Comparison of ENCODE assay signal across 11 mouse cellular contexts in the genomic region with DNA sequence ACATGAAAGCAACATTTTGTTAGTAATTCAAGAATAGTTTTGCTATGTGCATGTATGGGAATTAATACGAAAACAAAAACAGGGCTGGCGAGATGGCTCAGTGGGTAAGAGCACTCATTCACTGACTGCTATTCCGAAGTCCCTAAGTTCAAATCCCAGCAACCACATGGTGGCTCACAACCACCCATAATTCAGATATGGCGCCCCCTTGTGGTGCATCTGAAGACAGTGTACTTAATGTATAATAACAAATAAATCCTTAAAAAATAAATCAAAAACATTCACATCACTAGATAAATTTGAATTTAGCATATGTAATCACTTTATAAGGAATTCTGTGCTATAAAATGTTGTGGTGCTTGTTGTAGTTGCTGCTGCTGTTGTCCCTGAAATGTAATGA.
DNase-seq lines count a peak whose midpoint lies in the region; ATAC-seq lines count a peak whose summit lies in the region.
"Had no signal": no experiment of that assay in that cellular context is flagged by ENCODE, and none has a peak within 500 bp of the region (broad histone marks: within the 10 kb centered on the region; RNA-seq: fewer than 3 reads in every experiment).

No protein-coding gene starts in this region.

- H3K27me3 ChIP-seq in kidney, embryonic 15.5 days: no peaks in the 10 kb centered on the region
- no peaks in the 10 kb centered on the region for H3K27me3 ChIP-seq in kidney, embryonic 16.5 days (ENCODE audit: insufficient read depth, low read length)
- H3K27me3 ChIP-seq: forebrain, embryonic 12.5 days; heart, embryonic 13.5 days had no signal

- H3K4me1 ChIP-seq in kidney, embryonic 15.5 days: peaks cover 5% of the 10 kb centered on the region; the same call in 1 of the 2 replicates
- no peaks in the 10 kb centered on the region; the same call in 1 of the 2 replicates for H3K4me1 ChIP-seq in kidney, embryonic 16.5 days (ENCODE audit: insufficient read depth, low read length)
- H3K4me1 ChIP-seq: forebrain, embryonic 12.5 days had no signal

- peak overlapping the region; percentile 79; the same call in 1 of the 2 replicates for H3K27ac ChIP-seq in kidney, embryonic 15.5 days
- H3K27ac ChIP-seq in kidney, embryonic 16.5 days (ENCODE audit: low read length): no peak overlapping the region
- H3K27ac ChIP-seq: forebrain, embryonic 12.5 days had no signal

- WGBS in kidney, embryonic 15.5 days: 80% methylated on average over 4 of the region's 4 CpGs
- 73% methylated on average over 4 of the region's 4 CpGs for WGBS in kidney, embryonic 16.5 days

- H3K36me3 ChIP-seq in kidney, embryonic 15.5 days: no peaks in the 10 kb centered on the region
- no peaks in the 10 kb centered on the region for H3K36me3 ChIP-seq in kidney, embryonic 16.5 days (ENCODE audit: insufficient read depth, low read length)
- H3K36me3 ChIP-seq: forebrain, embryonic 12.5 days; heart, embryonic 13.5 days had no signal

- no peak overlapping the region for H3K4me2 ChIP-seq in kidney, embryonic 15.5 days
- no peak overlapping the region for H3K4me2 ChIP-seq in kidney, embryonic 16.5 days (replicated peaks; ENCODE audit: low read depth, low read length)
- H3K4me2 ChIP-seq: forebrain, embryonic 12.5 days; heart, embryonic 13.5 days had no signal

- H3K9me3 ChIP-seq in kidney, embryonic 15.5 days (replicated peaks): no peaks in the 10 kb centered on the region
- H3K9me3 ChIP-seq in kidney, embryonic 16.5 days (ENCODE audit: low read length): no peaks in the 10 kb centered on the region
- H3K9me3 ChIP-seq: forebrain, embryonic 12.5 days; heart, embryonic 13.5 days had no signal

- no peak for ATAC-seq in kidney, embryonic 15.5 days (replicated peaks; ENCODE audit: low FRiP score)
- no peak for ATAC-seq in kidney, embryonic 16.5 days (ENCODE audit: low FRiP score, low TSS enrichment)

- H3K4me3 ChIP-seq in kidney, embryonic 15.5 days (replicated peaks): no peak overlapping the region
- H3K4me3 ChIP-seq in kidney, embryonic 16.5 days (ENCODE audit: low read length): no peak overlapping the region
- H3K4me3 ChIP-seq: forebrain, embryonic 12.5 days; heart, embryonic 13.5 days had no signal

- DNase-seq in adrenal gland, postnatal 14 days: peak; percentile 35
- DNase-seq in adrenal gland, adult 18-20 months (ENCODE audit: low spot score in 2 of 2): no peak
- DNase-seq in 3T3-L1 (ENCODE audit: low read depth, low spot score): peak; percentile 18
- DNase-seq in R1 (ENCODE audit: low read depth, low spot score): peak; percentile 44
- DNase-seq in ovary, postnatal 10 days (ENCODE audit: low spot score): no peak
- no peak for DNase-seq in layer of hippocampus, adult 9-10 months (ENCODE audit: low spot score)
- DNase-seq: left cerebral cortex, postnatal 4 days had no signal

- H3K9ac ChIP-seq in kidney, embryonic 15.5 days: no peak overlapping the region
- no peak overlapping the region for H3K9ac ChIP-seq in kidney, embryonic 16.5 days (replicated peaks; ENCODE audit: low read length)
- H3K9ac ChIP-seq: forebrain, embryonic 12.5 days; heart, embryonic 13.5 days had no signal

Comparison
In these comparisons a context has a peak if more than half of its experiments do, and no peak if none do; other contexts are left out.
1. DNase-seq: peak in adrenal gland, postnatal 14 days (single experiment), 3T3-L1 (single experiment) and R1 (single experiment); none in adrenal gland, adult 18-20 months (0 of 2), ovary, postnatal 10 days (single experiment) and layer of hippocampus, adult 9-10 months (single experiment).